Comparison of ENCODE assay signal across 28 mouse cellular contexts in the genomic region with DNA sequence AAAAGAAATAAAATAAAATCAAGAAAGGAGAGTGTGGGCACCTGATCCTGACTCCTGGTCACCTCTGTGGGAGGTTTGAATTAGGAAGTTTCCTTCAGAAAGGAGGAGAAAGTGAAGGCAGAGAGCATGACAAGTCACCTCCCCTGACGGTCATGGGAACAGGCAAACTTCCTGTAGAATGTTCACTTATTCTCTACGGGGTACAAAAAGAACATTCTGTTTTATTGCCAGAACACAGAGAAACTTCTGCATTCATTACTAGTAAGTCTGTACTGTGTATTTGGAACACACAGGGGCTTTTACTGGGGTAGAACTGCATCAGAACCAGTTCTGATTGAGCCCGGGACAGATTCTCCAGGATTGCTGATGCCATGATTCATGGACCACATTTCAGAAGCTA. TPM values are rescaled to one million over a fixed set of nuclear protein-coding genes. Genes with fewer than 3 reads are reported as not detected.
DNase-seq lines count a peak whose midpoint lies in the region; TF ChIP-seq lines count a peak whose summit lies in the region.
"Had no signal": no experiment of that assay in that cellular context is flagged by ENCODE, and none has a peak within 500 bp of the region (broad histone marks: within the 10 kb centered on the region; RNA-seq: fewer than 3 reads in every experiment).

No protein-coding gene starts in this region.

- H3K4me3 ChIP-seq in gastrocnemius, adult 2 months = no peak overlapping the region
- H3K4me3 ChIP-seq: embryonic facial prominence, embryonic 12.5 days; embryonic facial prominence, embryonic 15.5 days; heart, embryonic 12.5 days; heart, embryonic 15.5 days; hindbrain, embryonic 12.5 days; hindbrain, embryonic 15.5 days had no signal

- intact Hi-C loops in gastrocnemius, adult 2 months (cut with DNase I) = no loop called here
- intact Hi-C loops in heart, postnatal 10 days (cut with DNase I) = no loop called here
- intact Hi-C loops in heart, postnatal 25 days (cut with DNase I) = no loop called here

- no peak for TF ChIP-seq CTCF in gastrocnemius, adult 2 months (IDR thresholded peaks at IDR 0.05)

- peak overlapping the region; percentile 57 for H3K27ac ChIP-seq in gastrocnemius, adult 2 months
- H3K27ac ChIP-seq: embryonic facial prominence, embryonic 12.5 days; embryonic facial prominence, embryonic 15.5 days; heart, embryonic 15.5 days; hindbrain, embryonic 12.5 days; hindbrain, embryonic 15.5 days had no signal

- no peak for DNase-seq in gastrocnemius, adult 2 months
- no peak for DNase-seq in gastrocnemius, postnatal 10 days
- peak; percentile 20 to 39 for DNase-seq in heart, adult 18-20 months
- DNase-seq in heart, postnatal 4 days = no peak
- DNase-seq in heart, postnatal 10 days = peak; percentile 3
- DNase-seq in heart, postnatal 25 days (ENCODE audit: low spot score) = no peak
- peak; percentile 50 for DNase-seq in skeletal muscle tissue, adult 2 months (ENCODE audit: low read depth, low spot score)
- no peak for DNase-seq in ovary, adult 18-20 months (ENCODE audit: low spot score)
- DNase-seq: adrenal gland, adult 2 months; adrenal gland, postnatal 14 days; cerebellum, adult 11 months; cerebellum, adult 2 months; cerebellum, adult 9-11 months; cerebellum, postnatal 25 days; forebrain, postnatal 0 days; kidney, adult 9 months had no signal

RNA-seq across cellular contexts. Expression of a gene that starts 55.5 kb away (rescaled TPM):
- not detected for total RNA-seq in gastrocnemius, adult 2 months (2021)
- not detected for total RNA-seq in gastrocnemius, postnatal 10 days (2021)
- total RNA-seq in heart, adult 18-20 months (2021) = not detected
- total RNA-seq in heart, postnatal 4 days (2021) = not detected
- total RNA-seq in heart, postnatal 10 days (2021) = not detected
- total RNA-seq in heart, postnatal 25 days (2021) = not detected
- total RNA-seq: adrenal gland, adult 2 months; adrenal gland, postnatal 14 days; adrenal gland, postnatal 4 days; common myeloid progenitor, adult 5-6 weeks; forebrain, postnatal 0 days; gastrocnemius, adult 8-10 months; granulocyte monocyte progenitor cell, adult 5-6 weeks; hematopoietic stem cell, adult 5-6 weeks; MEL had no signal

Comparison
In these comparisons a context has a peak if more than half of its experiments do, and no peak if none do; other contexts are left out.
1. DNase-seq: peak in heart, adult 18-20 months (2 of 2), heart, postnatal 10 days (2 of 2) and skeletal muscle tissue, adult 2 months (single experiment); none in gastrocnemius, adult 2 months (single experiment), gastrocnemius, postnatal 10 days (single experiment), heart, postnatal 4 days (single experiment), heart, postnatal 25 days (single experiment) and ovary, adult 18-20 months (single experiment).